Mouse (Mus musculus) liver, embryonic 14.5 days (tissue): ENCODE results near the gene Nwd2.

Experiments used
- CTCF ChIP-seq: IDR thresholded peaks from 2 replicates; pipeline ENCODE4 v1.5.1; 2016; ENCODE audit warnings: antibody characterized with exemption, low read depth, control low read depth
- EP300 ChIP-seq: IDR thresholded peaks from 2 replicates; pipeline ENCODE4 v1.6.1; 2016; ENCODE audit warnings: antibody characterized with exemption, low read depth

DNA sequence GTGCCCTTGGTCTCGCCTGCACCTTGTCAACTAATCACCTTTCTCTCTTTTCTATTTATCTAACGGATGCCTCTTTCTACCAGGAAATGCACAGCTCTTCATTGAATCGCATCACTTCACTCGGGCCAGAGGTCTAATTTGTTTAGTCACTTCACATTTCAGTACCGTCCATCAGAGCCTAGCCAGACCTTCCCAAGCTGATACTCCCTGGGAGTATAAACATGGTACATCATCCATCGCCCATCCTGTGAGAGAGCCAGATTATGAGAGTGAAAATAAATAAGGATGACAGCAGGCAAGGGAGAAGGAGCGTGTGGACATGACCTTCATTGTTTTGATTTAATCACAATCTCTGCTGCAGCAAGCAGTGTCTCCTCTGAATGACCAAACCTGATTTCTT, 86.6 kb downstream of the Nwd2 start:
- TF ChIP-seq EP300 = no peak
- TF ChIP-seq CTCF = no peak
